Mouse (Mus musculus) mouse embryonic stem cell (cell line): ENCODE results near the gene Gm9780.
"Not testable (repeated sequence)": the region's sequence is repeated elsewhere in the genome, so short reads cannot be mapped to it uniquely, and the experiment has no call there.

Experiments used
- in situ Hi-C, 2 experiments: fragments of 300-500 bp; cut with MboI; formaldehyde crosslinking; loops; 1 replicate in 1 of 2; 3 replicates in 1 of 2; pipeline ENCODE4 v1.14.3; 2019 to 2020; ENCODE audit warnings: low sequenced_read_pairs in 2 of 2, low pct_unique_long_range_greater_than_20kb in 1 of 2, mixed read lengths in 1 of 2; ENCODE audit not compliant: unreplicated experiment in 1 of 2

The Gm9780 gene

DNA sequence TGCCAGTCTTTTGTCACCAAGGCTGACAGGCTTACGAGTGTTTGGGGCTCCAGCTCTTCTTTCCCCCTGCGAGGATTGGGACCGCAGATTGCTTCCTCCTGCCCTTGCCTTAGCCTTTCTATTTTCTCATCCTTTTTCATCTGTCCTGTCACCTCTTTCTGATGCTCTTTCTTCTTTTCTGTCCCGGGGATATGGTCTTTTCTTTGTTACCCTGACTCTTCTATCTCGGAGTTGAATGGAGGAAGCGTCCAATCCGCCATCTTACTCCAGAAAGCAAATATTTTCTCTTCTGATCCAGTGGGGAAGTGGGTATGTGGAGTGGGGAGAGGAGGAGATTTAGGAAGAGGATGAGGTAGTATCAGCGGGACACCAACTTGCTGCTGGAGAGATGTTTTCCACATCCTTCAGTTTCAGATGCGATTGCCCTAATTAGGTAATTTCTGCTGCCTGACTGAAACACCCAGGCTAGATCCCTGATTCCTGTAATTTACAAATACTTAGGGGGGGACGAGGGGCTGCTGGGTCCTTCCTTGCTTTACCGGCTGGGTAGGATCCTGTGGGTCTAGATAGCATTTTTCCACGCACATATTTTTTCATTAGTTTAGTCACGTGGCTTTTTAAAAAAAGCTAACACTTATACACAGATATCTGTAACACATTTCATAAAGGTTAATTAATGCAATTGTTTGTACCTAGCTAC, 63.1 kb downstream of the Gm9780 start:
- in situ Hi-C loops: not testable (repeated sequence)

DNA sequence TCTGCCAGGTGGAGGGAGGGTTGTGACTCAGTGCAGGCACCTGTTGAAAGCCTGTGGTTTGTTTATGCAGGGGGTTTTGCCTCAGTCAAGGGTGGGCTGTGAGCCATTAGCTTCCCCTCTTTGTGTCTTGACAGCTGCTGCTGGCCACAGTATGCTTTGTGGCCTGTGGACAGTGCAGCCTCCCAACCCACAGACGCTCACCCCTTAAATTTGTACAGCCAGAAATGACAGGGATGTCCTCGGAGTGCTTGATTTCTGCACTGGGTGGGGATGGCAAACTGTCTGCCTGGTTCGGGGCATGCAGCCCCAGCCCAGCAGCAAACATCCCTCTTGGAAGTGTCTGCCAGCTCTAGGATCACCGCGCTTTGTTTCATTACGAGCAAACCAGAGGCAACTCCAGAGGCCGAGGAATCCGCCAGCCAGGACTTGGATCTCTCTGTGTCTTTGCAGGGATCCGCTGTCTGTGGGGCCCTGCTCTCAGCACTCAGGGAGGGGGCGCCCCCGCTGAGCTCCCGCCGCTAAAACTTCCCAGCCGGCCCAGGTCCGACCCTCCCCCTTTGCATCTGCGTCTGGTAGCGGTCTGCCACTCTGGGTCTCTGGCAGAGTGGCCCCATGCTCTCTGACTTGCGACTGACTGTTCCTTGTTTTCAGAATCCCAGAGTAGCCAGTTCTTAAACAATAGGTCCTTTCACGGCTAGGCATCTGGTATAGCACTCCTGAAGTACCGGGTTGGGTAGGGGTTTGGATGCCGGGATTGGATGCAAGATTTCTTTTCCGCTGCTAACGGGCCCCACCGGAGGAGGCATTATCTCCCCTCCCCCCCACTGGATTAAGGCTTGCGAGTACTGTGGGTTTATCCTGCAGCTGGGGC, 63.9 kb downstream of the Gm9780 start, which contains the start of gene Duxbl1:
Gene Duxbl1, plus strand, starts transcription at position 207 of the 871 bp plus-strand sequence.
- in situ Hi-C loops: not testable (repeated sequence)
